Mouse (Mus musculus): ENCODE results near the gene Fgf11.

Fgf11 gene

DNA sequence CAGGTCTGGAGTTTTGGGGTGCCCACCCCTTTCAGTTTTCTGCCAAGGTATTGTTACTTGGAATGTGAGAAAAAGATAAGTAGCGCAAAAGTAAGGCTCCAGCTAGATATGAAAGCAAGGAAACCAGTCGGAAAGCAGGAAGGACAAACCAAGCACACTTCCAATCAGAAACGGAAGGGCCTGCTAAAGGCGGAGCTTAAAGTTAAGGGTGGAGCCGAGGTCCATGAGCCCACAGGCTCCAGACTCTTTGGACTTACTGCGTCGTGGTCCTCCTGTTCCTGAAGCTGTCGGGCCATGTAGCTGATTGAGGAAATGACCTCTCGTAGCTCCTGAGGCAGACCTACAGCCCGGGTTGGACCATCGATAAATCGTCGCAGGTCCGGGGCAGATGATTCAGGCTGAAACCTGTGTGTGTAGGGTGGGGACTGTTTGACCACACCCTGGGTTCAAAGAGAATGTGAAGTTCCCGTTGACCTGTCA is 16.8 kb downstream of the Fgf11 start:
- no peak for DNase-seq (ENCODE audit: low spot score in 2 of 2)

DNA sequence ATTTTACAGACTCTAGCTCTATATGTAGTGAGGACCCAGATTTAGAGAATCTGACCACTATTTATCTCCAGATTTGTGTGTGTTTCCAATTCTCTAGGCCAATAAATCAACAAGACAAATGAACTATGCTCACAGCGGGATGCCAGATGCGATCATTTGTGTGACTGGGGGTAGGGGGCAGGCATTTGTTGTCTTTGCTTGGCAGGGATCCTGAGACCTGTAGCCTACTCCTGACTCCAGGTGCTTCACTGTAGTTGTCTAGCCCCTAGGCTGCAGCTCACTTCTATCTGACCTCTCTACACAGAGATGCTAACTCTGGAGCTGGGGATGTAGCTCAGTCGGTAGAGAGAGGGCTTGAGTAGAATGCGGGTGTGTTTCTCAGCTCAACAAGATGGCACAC is 19.8 kb downstream of the Fgf11 start:
- DNase-seq (ENCODE audit: low spot score in 2 of 2) = no peak

DNA sequence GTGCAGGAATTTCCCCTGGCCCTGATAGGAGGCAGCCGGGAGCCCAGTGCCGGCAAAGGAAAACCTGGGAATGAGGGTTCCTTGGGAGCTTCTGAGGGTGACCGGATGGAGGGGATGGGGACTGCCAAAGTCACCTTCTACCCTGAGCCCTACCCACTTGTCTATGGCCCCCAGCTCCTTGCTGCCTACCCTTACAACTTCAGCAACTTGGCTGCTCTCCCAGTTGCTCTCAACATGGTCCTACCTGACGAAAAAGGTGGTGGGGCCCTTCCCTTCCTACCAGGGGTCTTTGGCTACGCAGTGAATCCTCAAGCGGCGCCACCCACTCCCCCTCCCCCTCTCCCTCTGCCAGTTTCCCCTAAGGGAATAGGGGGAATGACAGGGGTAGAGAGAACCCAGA is 22.7 kb downstream of the Fgf11 start:
- no peak for DNase-seq (ENCODE audit: low spot score in 2 of 2)

DNA sequence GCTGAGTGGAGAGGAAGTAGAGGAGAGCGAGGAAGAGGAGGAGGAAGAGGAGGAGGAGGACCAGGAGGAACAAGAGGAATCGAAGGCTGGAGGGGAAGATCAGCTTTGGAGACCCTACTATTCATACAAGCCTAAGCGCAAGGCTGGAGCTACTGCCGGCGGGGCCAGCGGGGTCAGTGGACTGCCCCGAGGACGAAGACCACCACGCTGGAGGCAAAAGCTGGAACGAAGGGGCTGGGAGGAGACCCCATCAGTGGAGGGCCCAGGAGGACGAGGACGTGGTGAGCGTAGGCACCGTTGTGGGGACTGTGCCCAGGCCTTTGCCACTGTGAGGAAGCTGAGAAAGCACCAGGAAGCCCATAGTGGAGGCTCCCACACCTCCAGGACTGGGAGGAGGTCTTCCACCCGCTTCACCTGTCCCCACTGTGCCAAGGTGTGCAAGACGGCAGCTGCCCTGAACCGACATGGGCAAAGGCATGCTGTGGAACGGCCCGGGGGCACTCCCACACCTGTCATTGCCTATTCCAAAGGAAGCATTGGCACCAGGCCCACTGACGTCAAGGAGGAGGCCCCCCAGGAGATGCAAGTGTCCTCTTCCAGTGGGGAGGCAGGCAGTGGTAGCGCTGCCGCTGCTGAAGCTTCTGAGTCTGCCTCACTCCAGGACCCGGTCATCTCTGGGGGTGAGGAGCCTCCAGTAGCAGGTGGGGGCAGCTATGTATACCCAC is 23.2 kb downstream of the Fgf11 start:
- DNase-seq (ENCODE audit: low spot score in 2 of 2) = no peak

DNA sequence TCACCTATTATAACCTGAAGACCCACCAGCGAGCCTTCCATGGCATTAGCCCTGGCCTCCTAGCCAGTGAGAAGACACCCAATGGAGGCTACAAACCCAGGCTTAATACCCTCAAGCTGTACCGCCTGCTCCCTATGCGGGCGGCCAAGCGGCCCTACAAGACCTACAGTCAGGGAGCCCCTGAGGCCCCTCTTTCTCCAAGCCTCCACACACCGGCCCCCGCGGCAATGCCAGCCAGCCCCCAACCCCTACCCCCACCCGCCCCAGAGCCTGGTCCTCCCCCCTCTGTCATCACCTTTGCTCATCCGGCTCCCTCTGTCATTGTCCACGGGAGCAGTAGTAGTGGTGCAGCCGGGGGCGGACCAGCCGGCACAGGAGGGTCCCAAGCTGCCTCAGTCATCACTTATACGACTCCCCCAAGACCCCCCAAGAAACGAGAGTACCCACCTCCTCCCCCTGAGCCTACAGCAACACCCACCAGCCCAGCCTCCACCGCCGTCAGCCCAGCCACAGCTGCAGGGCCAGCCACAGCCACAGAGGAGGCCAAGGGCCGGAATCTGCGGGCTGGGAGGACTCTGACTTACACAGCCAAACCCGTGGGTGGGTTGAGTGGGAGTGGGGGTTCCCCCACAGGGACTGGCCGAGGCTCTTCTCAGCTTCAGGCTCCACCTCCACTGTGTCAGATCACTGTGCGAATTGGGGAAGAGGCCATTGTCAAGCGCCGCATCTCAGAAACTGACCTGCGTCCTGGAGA is 24.0 kb downstream of the Fgf11 start:
- DNase-seq (ENCODE audit: low spot score in 2 of 2) = no peak

DNA sequence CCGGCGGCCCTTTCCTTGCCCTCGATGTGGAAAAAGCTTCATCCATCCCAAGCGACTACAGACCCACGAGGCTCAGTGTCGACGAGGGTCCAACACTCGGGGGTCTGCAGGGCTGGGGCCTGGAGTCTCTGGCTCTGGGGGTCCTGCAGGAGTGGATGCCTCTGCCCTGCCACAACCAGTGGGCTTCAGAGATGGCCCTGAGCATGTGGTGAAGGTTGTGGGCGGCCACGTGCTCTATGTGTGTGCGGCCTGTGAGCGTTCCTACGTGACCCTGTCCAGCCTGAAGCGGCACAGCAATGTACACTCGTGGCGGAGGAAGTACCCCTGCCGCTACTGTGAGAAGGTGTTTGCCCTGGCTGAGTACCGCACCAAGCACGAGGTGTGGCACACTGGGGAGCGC is 25.2 kb downstream of the Fgf11 start:
- no peak for DNase-seq (ENCODE audit: low spot score in 2 of 2)

DNA sequence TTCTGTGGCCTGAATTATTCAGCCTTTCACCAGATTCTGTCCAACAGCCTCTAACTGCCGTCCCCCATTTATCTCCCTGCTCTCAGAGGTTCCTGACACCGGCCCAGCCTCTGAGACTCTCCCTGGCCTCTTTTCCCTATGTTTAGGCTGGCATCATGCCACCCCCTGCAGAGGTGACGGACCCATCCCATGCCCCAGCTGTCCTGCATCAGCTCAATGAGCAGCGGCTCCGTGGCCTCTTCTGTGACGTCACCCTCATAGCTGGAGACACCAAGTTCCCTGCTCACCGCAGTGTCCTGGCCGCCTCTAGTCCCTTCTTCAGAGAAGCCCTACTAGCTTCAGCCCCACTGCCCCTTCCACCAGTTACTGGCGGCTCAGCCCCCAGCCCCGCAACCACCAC is 25.9 kb downstream of the Fgf11 start:
- no peak for DNase-seq (ENCODE audit: low spot score in 2 of 2)

DNA sequence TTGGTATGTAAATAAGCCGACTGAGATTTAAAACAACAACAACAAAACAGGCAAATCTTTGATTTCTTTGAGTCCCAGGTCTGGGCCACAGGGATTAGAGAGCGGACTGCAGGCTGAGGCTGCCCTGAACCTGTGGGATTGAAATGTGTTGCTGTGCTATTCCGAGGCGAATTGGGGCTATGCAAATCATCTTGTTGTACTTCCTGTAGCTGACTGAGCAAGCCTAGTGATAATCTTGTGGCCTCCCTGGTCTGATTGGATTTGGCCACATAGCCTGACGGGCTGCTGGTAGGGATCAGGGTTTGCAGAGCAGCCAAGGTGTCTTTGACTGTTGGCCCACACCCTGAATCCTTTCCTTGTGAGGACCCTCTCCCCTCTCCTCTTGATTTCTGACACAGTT is 26.7 kb downstream of the Fgf11 start:
- DNase-seq (ENCODE audit: low spot score in 2 of 2) = no peak

DNA sequence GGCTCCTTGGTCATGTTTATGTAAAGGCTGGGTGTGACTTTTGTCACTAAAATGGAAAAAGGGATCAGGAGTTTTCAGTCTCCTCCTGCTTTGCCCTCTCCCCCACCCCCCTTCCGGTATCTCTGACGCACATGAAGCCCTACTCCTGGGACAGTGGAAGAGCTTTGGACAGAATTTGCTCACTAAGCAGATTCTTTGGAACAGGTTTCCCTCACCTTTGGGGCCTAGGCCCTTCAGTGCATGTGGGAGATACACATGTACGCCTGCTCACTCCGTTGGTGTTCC is 34.1 kb downstream of the Fgf11 start:
- no peak for DNase-seq (ENCODE audit: low spot score in 2 of 2)

DNA sequence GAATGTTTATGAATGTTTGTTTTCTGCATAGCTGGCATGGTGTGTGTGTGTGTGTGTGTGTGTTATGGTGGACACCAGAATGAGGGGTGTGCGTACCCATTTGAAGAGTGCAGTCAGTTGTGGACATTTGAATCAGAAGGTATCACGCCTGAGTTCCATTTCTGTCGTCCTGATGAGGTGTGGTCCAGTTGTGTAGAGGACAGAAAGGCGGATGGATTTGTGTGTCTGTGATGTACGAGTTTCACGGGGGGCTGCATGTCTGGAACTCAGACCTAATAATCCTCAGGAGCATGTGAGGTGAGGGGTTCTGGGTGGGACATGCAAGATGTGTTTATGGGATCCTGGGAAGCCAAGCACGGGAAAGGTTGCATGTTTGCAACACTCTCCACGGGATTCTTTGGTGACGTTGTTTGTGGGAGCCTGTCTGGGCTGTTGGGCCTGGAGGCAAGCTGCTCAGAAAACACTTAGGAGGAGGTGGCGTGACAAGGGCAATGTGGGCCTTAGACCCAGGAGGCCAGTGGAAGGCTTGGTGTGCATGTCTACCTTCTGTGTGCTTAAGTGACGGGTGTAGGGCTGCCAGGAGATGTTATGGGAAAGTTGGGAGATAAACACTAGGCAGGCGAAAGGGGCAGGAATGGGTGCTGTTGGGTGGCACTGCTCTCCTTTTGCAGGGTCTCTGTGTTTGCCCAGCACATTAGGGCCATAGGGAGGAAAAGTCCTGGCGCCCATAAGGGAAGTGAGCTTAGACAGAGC is 34.6 kb downstream of the Fgf11 start:
- DNase-seq (ENCODE audit: low spot score in 2 of 2) = no peak

DNA sequence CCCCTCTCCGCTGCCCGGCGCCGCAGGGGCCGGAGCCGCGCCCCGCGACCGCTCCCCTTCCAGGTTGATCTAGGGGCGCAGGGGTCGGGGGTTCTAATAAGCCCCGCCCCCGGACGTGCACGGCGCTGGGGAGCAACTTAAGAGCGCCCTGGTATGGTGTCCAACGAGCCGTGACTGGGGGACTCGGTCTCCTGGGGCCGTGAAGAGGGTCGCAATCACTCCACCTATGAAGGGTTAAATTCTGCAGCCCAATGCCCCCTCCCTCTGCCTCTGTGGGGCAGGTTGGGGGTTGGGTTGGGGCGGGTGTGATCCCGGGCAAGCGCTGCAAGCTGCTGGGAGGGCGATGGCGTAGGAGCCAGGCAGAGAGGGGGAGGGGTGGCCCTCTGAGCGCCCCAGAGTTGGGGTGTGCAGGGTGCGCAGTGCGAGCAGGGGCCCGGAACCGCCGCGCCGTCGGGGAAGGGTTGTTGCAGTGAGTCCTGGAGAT is 35.5 kb downstream of the Fgf11 start:
- DNase-seq (ENCODE audit: low spot score in 2 of 2) = peak in 1 of 2 experiments; percentile 69

DNA sequence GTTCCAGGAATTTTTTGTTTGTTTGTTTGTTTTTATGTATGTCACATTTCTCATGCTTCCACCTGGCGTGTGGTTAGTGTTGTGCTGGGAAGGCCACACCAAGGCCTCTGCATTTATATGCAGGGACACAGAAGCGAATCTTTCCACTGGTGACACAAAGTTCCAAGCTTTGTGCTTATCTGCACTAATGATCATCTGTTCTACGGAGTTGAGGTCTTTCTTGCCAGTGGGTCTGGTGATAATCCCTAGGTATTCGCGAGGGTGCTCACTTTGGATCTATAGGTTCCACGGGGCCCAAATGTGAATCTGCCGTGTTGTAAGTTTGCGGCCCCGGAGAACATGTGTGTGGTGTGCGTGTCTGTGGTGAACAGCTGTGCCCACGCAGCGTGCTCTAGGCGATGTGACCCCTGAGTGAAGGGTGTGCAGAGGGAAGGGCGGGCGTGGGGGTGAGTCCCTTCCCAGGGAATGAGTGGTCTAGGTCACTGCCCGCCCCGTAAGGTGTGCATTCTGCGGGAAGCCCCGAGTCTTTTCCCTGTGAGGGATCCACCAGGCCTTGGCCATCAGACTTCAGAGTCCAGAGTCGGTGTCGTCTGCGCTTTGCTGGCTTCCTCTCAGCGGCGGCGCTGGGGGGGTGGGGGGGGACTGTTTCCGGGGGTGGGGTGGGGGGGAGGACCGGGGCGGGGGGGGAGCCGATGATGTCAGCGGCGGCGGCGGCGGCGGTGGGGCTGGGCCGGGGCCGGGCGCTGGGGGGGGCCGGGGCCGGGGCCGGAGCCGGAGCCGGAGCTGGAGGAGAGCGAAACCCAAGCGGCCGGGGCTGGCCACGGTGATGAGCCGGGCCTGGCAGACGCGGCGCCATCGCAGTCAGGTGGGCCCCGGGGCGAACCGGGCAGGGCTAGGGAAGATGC is 36.2 kb downstream of the Fgf11 start, which contains the start of gene Zbtb4:
Gene Zbtb4, plus strand, starts transcription at position 692 of the 905 bp plus-strand sequence.
- peak in 1 of 2 experiments; percentile 23 for DNase-seq (ENCODE audit: low spot score in 2 of 2)

DNA sequence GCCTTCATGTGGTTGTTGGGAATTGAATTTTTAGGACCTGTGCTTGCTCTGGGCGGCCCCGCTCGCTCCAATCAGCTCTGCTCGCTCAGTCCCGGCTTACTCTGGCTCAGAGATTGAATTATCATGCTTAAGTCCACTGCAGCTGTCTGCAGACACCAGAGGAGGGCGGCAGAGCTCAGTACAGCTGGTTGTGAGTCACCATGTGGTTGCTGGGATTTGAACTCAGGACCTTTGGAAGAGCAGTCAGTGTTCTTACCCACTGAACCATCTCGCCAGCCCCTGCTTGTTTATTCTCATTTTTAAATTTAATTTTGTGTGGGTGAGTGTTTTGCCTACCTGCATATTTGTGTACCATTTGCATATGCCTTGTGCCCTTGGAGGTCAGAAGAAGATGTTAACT is 38.1 kb downstream of the Fgf11 start:
- no peak for DNase-seq (ENCODE audit: low spot score in 2 of 2)

DNA sequence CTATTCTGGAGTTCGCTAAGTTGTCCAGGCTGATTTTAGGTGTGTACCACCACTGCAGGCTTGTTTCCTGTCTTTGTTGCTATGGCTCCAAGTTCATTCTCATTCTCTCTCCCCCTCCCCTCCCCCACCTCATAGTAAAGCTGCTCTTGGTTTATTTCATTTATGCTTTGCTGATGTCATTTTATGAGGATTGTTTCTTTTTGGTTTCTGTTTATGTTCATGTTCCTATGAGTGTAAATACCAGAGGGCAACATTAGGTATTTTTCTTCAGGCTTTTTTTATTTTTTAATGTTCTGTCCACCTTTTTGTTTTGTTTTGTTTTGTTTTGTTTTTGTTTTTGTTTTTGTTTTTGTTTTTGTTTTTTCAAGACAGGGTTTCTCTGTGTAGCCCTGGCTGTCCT is 39.8 kb downstream of the Fgf11 start, which contains the start of gene Slc35g3:
Gene Slc35g3, minus strand, starts transcription at position 101 of the 400 bp plus-strand sequence.
- DNase-seq (ENCODE audit: low spot score in 2 of 2) = no peak

DNA sequence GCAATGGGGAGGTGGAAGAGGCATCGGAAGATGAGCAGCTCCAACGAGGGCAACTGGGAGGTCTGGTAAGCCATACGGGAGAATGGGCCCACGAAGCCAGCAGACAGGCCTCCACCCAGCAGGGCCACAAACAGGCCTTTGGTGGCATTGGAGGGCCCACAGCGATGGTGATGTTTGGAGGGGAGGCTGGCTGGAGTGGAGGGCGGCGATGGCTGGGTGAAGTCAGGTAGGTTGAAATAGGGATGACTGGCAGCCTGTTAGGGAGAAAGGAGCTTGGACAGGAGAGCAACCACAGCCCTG is 40.8 kb downstream of the Fgf11 start:
- DNase-seq (ENCODE audit: low spot score in 2 of 2) = no peak

DNA sequence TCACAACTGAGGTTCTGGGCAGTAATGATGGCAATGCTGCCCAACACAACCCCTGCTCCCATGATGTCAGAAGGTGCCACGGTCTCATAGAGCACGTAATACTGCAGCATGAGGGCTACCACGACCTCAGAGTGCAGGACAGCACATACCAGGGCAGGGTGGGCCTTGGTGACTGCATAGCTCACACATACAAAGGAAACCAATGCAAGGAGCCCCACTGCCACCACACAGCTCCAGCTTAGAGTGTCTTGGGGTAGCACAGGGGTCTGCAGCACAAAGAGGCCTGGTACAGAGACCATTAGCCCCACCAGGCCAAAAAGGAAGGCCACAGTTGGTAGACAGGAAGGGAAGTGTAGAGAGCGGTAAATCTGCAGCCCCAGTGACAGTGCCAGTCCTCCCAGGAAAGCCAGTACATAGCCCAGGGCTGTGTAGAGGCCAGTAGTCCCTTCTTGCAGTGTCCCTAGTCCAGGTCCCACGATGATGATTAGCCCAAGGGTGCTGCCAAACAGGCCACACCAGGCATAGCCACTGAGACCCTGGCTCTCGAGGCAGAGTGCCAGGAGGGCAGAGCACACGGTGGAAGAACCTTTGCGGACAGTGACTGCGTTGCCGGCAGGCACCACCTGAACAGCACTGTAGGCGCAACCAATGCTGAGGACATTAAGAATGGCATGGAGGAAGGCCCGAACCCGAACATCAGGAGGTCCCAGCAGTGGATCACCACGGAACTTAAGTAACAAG is 41.3 kb downstream of the Fgf11 start:
- no peak for DNase-seq (ENCODE audit: low spot score in 2 of 2)

DNA sequence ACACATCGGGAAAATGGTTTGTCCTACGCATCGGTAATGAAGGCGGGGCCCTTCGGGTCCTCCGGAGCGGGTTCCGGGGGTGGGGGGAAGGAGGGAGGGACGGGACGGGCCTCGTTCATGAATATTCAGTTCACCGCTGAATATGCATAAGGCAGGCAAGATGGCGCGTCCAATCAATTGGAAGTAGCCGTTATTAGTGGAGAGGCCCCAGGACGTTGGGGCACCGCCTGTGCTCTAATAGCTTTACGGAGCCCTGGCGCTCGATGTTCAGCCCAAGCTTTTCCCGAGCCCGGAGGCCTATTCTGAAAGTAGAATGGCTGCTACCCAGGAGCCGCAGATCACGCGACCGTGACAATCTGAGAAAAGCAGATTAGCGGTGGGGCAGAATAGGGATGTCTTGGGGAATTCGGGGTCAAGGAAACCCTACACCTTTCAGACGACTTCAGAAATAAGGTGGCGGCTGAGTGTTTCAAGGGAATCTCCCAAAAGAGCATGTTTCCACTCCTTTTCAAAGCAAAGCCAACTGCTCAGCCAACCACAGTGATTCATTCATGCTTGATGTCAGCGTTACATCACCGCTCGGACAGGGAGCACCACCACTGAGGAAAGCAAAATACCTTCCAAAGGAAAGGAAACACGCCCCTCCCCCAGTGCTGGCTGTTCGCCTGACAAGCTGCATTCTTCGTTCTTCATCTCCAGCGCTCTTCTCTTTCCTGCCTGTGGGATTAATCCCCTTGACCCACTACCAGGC is 42.5 kb downstream of the Fgf11 start:
- peak; percentile 82 to 91 for DNase-seq (ENCODE audit: low spot score in 2 of 2)

DNA sequence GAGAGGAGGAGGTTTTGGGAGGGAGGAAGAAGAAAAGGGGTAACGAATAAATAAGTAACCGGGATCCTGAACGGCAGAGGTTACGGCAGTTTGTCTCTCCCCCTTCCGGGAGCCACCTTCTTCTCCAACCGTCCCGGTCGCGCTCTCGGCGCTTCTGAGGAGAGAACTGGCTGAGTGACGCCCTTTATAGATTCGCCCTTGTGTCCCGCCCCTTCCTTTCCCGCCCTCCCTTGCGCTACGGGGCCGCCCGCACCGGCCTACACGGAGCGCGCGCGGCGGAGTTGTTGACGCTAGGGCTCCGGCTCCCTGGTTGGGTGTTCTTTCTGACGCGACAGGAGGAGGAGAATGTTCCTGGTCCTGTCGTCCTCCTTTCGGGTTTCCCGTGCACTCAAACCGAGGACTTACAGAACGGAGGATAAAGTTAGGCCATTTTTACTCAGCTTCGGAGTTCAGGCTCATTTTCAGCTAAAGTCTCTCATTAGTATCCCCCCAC is 43.1 kb downstream of the Fgf11 start, which contains the start of gene Polr2a:
Gene Polr2a, minus strand, starts transcription at position 160 of the 493 bp plus-strand sequence.
- DNase-seq (ENCODE audit: low spot score in 2 of 2) = peak; percentile 93 to 98

DNA sequence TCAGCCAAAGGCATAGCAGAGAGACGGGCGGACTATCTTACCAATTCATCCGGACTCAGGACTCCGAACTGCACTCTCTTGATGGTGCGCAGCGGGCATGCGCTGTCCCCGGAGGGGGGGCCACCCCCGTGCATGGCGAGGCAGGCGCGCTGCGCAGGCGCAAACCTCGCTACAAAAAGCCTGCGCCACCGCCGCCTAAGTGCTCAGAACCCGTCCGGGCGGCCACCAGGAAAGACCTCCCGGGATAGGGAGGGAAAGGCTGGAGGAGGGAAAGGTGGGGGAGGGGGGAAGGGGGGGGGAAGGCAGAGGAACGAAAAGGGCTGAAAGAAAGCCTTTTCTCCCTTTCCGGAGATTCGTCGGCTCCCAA is 43.6 kb downstream of the Fgf11 start:
- peak; percentile 86 to 96 for DNase-seq (ENCODE audit: low spot score in 2 of 2)

Measured in left cerebral cortex, adult 9 months (tissue).